Mouse (Mus musculus): ENCODE data around the gene Atxn10.

Atxn10 gene

DNA sequence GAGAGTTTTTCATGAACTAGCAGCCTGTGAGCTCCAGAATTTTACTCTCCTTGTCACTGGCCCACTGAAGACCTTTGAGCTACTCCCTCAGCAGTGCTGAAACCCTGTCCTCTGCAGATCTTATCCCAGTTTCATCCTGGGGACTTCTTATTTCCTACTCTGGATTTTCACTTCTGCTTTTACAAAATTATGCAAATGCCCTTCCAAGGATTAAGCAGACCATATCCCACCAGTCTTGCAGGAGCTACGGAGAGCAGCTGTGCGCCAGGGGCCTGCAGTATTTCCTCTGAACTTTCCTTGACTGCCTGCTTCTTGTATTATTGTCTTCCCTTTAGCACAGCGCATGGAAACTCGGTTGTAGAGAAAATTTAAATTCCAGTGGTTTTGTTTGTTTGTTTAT lies 68.7 kb downstream of the Atxn10 start:
- DNase-seq (ENCODE audit: low spot score in 2 of 2): no peak

- DNase-seq (ENCODE audit: low spot score in 2 of 2): no peak
Measured at GRCm38 (mm10) chr15:85405567-85405966, 69.5 kb downstream of the Atxn10 start.

GRCm38 (mm10) chr15:85406846-85407245 lies 70.8 kb downstream of the Atxn10 start:
- no peak for DNase-seq (ENCODE audit: low spot score in 2 of 2)

DNA sequence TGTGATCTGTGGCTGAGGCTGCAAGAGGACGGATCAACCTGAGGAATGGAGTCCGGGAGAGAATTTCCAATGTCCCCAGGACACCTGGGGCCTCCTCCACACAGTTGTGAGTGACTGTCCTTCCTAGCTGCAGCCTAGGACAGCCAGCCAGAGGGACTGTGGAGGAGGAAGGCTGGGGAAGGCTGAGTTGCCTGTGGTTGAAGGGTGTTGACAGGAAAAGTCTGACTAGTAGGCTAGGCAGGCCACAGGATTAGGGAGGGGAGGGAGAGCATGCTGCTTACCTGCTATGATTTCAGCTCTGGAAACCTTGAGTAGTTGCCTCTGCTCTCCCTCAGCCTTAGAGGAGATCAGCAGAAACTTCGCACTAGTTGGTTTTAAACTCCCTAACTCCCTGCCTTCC lies 71.3 kb downstream of the Atxn10 start:
- DNase-seq (ENCODE audit: low spot score in 2 of 2): no peak

DNA sequence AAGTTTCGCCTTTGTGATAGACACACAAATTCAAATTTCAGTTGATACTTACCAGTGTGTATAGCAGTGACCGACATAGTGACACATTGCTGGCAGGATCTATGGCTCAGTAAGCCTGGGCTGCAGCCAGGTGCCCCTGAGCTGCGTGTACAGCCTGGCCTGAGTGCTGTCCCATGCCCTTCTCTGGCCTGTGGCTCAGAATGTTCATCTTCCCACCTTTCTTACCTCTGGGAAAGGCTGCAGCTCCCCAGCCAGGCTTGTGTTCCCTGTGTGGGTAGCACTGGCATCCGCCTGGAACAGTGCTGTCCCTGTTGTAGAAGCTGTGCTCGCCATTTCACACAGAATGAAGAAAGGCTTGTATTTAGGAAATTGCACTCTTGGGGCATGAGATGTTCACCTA lies 72.7 kb downstream of the Atxn10 start:
- DNase-seq (ENCODE audit: low spot score in 2 of 2): no peak

DNA sequence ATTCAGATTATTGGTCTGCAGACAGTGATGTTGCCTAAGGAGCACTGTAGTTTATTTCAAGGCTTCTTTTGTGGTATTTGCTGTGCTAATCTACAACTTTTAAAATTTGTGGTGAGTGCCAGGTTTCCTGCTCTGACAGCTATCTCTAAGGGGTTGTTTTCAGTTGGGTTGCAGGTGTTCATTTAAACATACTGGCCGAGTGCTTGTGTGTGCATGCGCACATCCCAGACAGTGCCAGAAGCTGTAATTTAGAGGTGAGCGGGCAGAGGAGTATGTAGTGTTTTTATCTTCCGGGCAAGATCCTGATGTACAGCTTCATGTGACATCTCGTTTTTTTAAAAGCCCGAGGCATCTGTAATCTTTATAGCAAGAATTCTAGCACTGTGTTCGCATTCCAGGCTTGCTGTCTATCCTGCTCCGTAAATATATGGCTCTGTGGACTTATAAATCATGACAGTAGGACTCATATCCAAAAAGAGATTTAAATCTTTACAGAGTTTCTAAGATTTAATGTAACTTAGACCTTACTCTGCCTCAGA lies 73.3 kb downstream of the Atxn10 start:
- no peak for DNase-seq (ENCODE audit: low spot score in 2 of 2)

GRCm38 (mm10) chr15:85409836-85410235 lies 73.8 kb downstream of the Atxn10 start:
- peak in 1 of 2 experiments; percentile 18 for DNase-seq (ENCODE audit: low spot score in 2 of 2)

DNA sequence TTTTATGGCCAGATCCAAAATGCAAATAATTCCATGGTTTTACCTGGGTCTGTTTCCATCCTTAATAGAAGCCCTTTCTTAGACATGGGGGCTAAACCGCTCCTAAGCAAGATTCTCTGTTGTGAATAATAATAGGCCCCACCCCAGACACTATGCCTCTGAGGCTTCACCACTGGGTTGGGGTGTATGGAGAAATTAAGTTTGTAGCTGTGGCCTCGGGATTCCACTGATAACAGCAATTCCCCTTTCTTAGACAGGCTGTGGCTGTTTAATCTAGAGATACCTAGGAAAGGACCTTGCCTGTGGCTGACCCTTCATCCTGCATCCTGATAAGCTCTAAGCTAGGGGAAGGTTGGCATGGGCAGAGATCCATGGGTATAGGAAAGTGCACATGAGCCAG lies 78.6 kb downstream of the Atxn10 start:
- no peak for DNase-seq (ENCODE audit: low spot score in 2 of 2)

- no peak for DNase-seq (ENCODE audit: low spot score in 2 of 2)
Measured at GRCm38 (mm10) chr15:85420686-85421085, 84.6 kb downstream of the Atxn10 start.

DNA sequence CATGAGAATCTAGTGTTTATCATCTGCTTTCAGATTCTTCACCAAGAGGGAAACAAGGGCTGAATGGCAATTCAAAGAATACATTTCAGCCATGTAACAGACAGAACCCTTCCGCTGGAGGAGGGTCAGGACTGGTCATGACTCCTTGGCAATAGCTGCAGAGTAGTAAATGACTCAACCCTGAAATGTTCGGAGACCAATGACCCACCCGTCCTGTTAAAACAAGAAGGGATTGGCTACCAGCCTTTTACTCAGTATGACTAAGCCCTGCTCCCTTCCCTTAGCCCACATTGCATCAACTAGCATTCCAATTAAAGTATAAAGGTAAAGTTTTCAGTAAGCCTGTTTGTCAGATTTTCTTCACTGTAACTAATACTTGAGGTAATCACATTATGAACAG lies 88.2 kb downstream of the Atxn10 start:
- DNase-seq (ENCODE audit: low spot score in 2 of 2): no peak

GRCm38 (mm10) chr15:85428140-85428539 lies 92.1 kb downstream of the Atxn10 start:
- no peak for DNase-seq (ENCODE audit: low spot score in 2 of 2)

GRCm38 (mm10) chr15:85442568-85442967 lies 106.5 kb downstream of the Atxn10 start:
- no peak for DNase-seq (ENCODE audit: low spot score in 2 of 2)

DNA sequence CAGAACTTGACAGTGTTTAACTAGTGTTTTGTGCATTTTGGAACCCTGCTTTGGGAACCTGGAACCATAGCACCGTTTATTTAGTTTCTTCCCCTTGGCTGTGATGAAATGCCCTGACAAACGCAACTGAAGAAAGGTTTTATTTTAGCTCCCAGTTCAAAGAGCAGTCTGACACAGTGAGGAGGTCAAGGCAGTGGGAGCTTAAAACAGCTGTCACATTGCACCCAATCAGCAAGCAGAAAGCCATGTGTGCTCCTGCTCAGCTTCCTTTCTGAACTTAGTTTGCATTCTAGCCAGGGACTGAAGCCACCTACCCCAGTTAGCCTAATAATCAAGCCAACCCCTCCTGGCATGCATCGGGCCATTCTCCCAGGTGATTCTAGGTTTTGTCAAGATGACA lies 110.6 kb downstream of the Atxn10 start:
- DNase-seq (ENCODE audit: low spot score in 2 of 2): no peak

GRCm38 (mm10) chr15:85456891-85457290 lies 120.8 kb downstream of the Atxn10 start:
- DNase-seq (ENCODE audit: low spot score in 2 of 2): no peak

- no peak for DNase-seq (ENCODE audit: low spot score in 2 of 2)
Measured at GRCm38 (mm10) chr15:85457838-85458237, 121.8 kb downstream of the Atxn10 start.

DNA sequence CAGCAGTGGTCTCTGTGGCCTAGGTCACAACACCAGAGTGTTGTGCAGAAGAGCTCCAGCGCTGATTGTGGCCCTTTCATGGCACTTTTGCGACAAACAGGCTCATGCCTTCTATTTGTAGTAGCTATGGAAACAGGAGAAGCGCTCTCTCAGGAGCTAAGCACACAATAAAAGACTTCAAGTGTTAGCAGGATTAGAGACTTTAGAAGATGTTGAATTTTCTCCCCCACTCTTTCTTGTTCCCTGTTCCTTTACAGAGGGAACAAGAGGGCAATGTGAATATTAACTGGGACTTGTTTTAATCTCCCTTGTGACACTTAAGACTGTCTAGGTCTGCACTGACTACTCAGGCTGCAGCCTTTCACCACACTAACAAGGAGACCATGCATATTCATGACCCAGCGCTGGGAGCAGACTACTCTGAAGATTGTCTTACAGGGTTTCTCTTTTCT lies 122.6 kb downstream of the Atxn10 start:
- DNase-seq (ENCODE audit: low spot score in 2 of 2): no peak

GRCm38 (mm10) chr15:85461541-85461940 lies 125.5 kb downstream of the Atxn10 start:
- no peak for DNase-seq (ENCODE audit: low spot score in 2 of 2)

DNA sequence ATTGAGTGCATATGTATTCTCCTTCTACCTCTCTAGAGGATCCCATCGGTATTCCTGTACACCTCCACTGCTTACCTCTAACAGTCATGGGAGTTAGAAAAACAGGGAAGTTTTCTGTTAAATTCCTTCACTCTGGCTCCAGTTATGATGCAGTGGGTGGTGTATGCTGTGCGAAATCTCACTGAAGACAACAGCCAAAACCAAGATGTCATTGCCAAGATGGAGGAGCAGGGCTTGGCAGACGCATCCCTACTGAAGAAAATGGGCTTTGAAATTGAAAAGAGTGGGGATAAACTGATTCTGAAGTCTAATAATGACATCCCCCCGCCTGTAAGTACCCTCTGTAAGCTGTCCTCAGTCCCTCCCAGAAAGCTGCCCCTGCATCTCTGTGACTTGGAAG lies 126.1 kb downstream of the Atxn10 start:
- no peak for DNase-seq (ENCODE audit: low spot score in 2 of 2)

GRCm38 (mm10) chr15:85463027-85463790 lies 127.2 kb downstream of the Atxn10 start:
- DNase-seq (ENCODE audit: low spot score in 2 of 2): no peak

GRCm38 (mm10) chr15:85464190-85464589 lies 128.1 kb downstream of the Atxn10 start:
- DNase-seq (ENCODE audit: low spot score in 2 of 2): no peak

DNA sequence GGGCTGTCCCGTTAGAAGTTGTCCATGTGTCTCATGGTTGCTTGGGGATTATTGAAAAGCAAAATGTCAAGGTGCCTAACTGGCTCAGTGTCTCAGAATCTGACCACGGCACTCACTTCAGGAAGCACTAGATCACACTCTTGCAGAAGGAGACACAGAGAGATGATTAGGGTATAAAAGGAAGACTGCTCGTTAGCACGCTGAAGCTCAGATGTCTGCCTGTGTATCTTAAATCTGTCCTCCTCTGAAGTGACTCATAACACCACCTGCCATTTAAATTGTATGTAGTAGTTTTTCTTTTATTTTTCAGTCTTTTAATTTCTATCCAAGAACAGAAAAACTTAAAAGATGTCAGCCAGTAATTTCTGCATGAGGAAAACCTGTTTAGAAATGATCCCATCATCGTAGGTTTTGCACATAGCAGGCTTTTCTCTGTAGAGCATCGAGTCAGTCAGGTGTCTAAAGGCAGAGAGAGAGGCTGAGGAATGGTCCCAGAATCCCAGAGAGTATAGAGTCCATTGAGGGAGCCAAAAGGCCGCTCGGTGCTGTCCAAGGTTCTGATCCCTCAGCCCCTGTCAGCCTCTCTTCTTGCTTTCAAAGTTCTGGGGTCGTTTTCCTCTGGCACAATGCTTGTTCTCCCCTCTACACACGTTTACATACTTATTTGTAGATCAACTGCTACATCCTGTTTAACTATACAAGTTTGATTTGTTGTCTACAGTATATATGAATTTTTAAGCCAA lies 128.9 kb downstream of the Atxn10 start:
- DNase-seq (ENCODE audit: low spot score in 2 of 2): no peak

- DNase-seq (ENCODE audit: low spot score in 2 of 2): no peak
Measured at GRCm38 (mm10) chr15:85466456-85467067, 130.5 kb downstream of the Atxn10 start.

Measured in cerebellum, postnatal 4 days (tissue).